Mouse (Mus musculus): ENCODE data around the gene Phf5a. TPM values are rescaled to one million over a fixed set of nuclear protein-coding genes. Genes with fewer than 3 reads are reported as not detected.
A peak's percentile ranks its signal among the peaks of the same experiment; 100 is the strongest.

Gene Phf5a
- polyA plus RNA-seq, 1 experiment, result 67.3 TPM

DNA sequence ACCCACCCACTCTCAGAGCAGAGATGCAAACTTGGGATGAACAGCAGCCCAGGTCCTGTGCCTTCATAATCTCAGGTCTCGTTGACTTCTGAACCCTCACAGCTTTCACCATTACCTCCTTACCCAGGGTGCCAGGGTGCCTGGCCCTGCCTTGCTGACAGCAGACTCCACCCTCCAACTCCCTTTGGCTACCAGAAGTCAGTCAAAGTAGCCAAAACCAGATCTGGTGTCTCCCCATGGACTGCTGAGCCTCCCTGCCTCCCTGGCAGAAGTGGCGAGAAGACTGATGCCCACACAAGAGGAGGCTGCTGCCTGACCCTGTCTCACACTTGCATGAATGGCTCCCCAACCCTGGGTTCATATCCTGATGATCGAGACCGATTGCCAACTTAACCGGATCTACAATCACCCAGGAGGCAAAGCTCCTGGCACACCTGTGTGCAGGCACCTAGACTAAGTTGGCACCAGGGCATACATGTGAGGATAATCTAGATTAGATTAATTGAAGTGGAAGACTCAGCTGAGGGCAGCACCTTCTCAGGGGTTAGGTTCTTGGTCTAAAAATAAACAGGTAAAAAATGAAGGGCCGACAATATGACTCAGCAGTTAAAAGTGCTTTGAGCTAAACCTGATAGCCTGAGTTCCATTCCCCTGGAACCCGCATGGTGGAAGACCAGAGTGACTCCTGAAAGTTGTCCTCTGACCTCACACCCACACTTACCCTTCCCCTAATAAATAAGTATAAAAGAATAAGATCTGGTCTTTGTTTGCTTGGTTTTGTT lies 43.1 kb downstream of the Phf5a start:
- peaks cover 12% of the 10 kb centered on the region for H3K4me1 ChIP-seq (ENCODE audit: control insufficient read depth, insufficient read depth, low read length)
- WGBS, result 54% methylated on average over 7 of the region's 7 CpGs
- no peak overlapping the region for H3K27ac ChIP-seq (ENCODE audit: insufficient read depth, low read length)
- no peak for DNase-seq
- no peaks in the 10 kb centered on the region for H3K27me3 ChIP-seq (ENCODE audit: control insufficient read depth, insufficient read depth, low read length)
- TF ChIP-seq CTCF (IDR thresholded peaks at IDR 0.05; ENCODE audit: borderline replicate concordance, insufficient read depth, low read depth, low read length) (no peak), POLR2A (IDR thresholded peaks at IDR 0.05; ENCODE audit: borderline replicate concordance, insufficient read depth, low read length) (no peak)
- no peak overlapping the region for H3K4me3 ChIP-seq (replicated peaks; ENCODE audit: insufficient read depth, low read depth, low read length)

DNA sequence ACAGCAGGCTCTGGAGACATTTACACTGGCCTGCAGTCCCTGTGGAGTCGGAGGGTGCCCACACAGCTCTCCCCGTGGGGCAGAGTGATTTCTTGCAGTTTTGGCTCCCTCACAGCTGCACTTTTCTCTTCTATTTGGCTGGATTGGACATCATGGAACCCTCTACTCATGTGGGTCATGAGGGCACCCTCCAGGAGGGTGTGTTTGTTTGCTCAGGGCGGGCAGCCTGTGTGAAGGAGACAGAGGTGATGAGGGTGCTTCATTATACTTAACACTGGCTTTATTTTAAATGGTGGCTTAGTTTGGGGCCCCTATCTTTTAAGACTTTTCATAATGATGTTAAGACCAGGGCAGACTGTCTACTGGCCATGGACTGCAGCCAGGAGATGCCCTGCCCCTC lies 46.9 kb downstream of the Phf5a start:
- WGBS, result 81% methylated on average over 3 of the region's 3 CpGs
- no peaks in the 10 kb centered on the region for H3K4me1 ChIP-seq (ENCODE audit: control insufficient read depth, insufficient read depth, low read length)
- H3K27ac ChIP-seq (ENCODE audit: insufficient read depth, low read length), result no peak overlapping the region
- H3K27me3 ChIP-seq (ENCODE audit: control insufficient read depth, insufficient read depth, low read length), result no peaks in the 10 kb centered on the region
- H3K4me3 ChIP-seq (replicated peaks; ENCODE audit: insufficient read depth, low read depth, low read length), result no peak overlapping the region
- DNase-seq, result no peak
- TF ChIP-seq CTCF (IDR thresholded peaks at IDR 0.05; ENCODE audit: borderline replicate concordance, insufficient read depth, low read depth, low read length) (no peak), POLR2A (IDR thresholded peaks at IDR 0.05; ENCODE audit: borderline replicate concordance, insufficient read depth, low read length) (no peak)

DNA sequence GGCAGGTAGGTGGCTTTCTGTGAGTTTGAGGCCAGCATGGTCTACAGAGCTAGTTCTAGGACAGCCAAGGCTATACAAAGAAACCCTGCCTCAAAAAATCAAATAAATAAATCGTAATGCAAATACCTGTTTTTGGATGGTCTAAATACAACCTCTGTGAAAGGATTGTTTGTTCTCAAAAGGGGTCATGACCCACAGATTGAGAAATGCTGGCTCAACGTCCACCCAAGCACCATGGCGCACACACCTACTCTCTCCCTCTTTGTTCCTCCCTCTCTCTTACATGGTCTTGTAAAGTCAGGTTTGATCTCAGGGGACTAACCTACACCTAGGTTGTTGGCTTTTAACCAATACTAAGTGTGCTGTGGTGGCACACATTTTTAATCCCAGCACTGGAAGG lies 49.1 kb downstream of the Phf5a start:
- no peaks in the 10 kb centered on the region for H3K27me3 ChIP-seq (ENCODE audit: control insufficient read depth, insufficient read depth, low read length)
- no peak for DNase-seq
- TF ChIP-seq POLR2A (IDR thresholded peaks at IDR 0.05; ENCODE audit: borderline replicate concordance, insufficient read depth, low read length) (no peak), CTCF (IDR thresholded peaks at IDR 0.05; ENCODE audit: borderline replicate concordance, insufficient read depth, low read depth, low read length) (no peak)

DNA sequence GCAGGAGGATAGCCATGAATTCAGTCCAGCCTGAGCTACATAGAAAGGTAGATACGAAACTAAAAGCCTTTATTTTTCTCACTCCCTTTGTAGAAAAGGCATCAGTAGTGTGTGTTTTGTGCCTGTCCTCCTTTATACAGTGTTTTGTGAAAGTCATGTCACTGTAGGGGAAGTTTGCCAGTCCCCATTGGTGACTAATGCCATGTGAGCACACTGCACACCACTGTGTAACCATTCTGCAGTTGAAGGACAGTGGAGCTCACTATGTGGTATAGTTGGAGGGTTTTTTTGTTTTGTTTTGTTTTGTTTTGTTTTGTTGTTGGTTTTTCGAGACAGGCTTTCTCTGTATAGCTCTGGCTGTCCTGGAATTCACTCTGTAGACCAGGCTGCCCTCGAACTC lies 53.3 kb downstream of the Phf5a start:
- TF ChIP-seq CTCF (IDR thresholded peaks at IDR 0.05; ENCODE audit: borderline replicate concordance, insufficient read depth, low read depth, low read length) (no peak), POLR2A (IDR thresholded peaks at IDR 0.05; ENCODE audit: borderline replicate concordance, insufficient read depth, low read length) (no peak)
- DNase-seq, result no peak
- Histone ChIP-seq H3K4me1 (ENCODE audit: control insufficient read depth, insufficient read depth, low read length) (peaks cover 15% of the 10 kb centered on the region), H3K27me3 (ENCODE audit: control insufficient read depth, insufficient read depth, low read length) (no peaks in the 10 kb centered on the region), H3K27ac (ENCODE audit: insufficient read depth, low read length) (no peak overlapping the region), H3K4me3 (replicated peaks; ENCODE audit: insufficient read depth, low read depth, low read length) (no peak overlapping the region)
- WGBS, result 90% methylated on average over 3 of the region's 3 CpGs

More for the DNA sequence above, 49.1 kb downstream of the Phf5a start:
- Histone ChIP-seq H3K4me3 (replicated peaks; ENCODE audit: insufficient read depth, low read depth, low read length) (no peak overlapping the region), H3K4me1 (ENCODE audit: control insufficient read depth, insufficient read depth, low read length) (no peaks in the 10 kb centered on the region), H3K27ac (ENCODE audit: insufficient read depth, low read length) (no peak overlapping the region)
- WGBS, result 86% methylated on average over 3 of the region's 3 CpGs

DNA sequence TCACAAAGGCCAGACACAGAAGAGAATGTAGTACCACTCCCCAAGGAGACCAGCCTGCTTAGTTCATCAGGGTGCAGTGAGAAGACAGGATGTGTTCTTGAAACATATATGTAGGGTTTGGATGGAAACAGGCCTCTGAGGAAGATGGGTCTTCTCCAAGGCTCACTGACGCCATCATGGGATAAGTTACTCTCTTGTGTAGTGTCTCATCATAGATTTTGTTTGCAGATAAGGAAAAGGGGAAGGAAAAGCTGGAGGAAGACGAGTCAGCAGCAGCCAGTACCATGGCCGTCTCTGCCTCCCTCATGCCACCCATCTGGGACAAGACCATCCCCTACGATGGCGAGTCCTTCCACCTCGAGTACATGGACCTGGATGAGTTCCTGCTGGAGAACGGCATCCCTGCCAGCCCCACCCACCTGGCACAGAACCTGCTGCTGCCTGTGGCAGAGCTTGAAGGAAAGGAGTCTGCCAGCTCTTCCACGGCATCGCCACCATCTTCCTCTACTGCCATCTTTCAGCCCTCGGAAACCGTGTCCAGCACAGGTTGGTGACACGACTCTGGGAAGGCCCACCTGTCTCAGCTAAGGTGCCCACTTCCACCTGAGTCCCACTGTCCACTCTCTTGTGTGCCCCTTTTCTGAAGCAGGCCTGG lies 56.9 kb downstream of the Phf5a start:
- TF ChIP-seq POLR2A (IDR thresholded peaks at IDR 0.05; ENCODE audit: borderline replicate concordance, insufficient read depth, low read length), result 0 out of 2 replicates have a peak, but pooled peaks have one; percentile 11
- no peak for TF ChIP-seq CTCF (IDR thresholded peaks at IDR 0.05; ENCODE audit: borderline replicate concordance, insufficient read depth, low read depth, low read length)

More for the DNA sequence above, 56.9 kb downstream of the Phf5a start:
- Histone ChIP-seq H3K4me1 (ENCODE audit: control insufficient read depth, insufficient read depth, low read length) (peaks cover 22% of the 10 kb centered on the region), H3K27me3 (ENCODE audit: control insufficient read depth, insufficient read depth, low read length) (no peaks in the 10 kb centered on the region), H3K4me3 (replicated peaks; ENCODE audit: insufficient read depth, low read depth, low read length) (no peak overlapping the region), H3K27ac (ENCODE audit: insufficient read depth, low read length) (0 out of 2 replicates have a peak overlapping the region, but pooled peaks have one; percentile 2)
- 16% methylated on average over 12 of the region's 12 CpGs for WGBS
- DNase-seq, result peak; percentile 54 to 62

Other genes starting within 250 kb of the Phf5a start
- 28.0 and 28.9 TPM in 2 replicates for gene L3mbtl2, start 208.0 kb downstream of the Phf5a start, polyA plus RNA-seq (2012; rRNA removed)
- 16.6 and 17.4 TPM in 2 replicates for gene Chadl, start 174.6 kb downstream of the Phf5a start, polyA plus RNA-seq (2012; rRNA removed)
- 67.0 and 72.1 TPM in 2 replicates for gene Zc3h7b, start 126.9 kb downstream of the Phf5a start, polyA plus RNA-seq (2012; rRNA removed)
- 102 and 113 TPM in 2 replicates for gene Rangap1, start 126.4 kb downstream of the Phf5a start, polyA plus RNA-seq (2012; rRNA removed)
- 279 and 288 TPM in 2 replicates for gene Tef, start 69.5 kb downstream of the Phf5a start, polyA plus RNA-seq (2012; rRNA removed)
- gene Tob2, start 13.1 kb downstream of the Phf5a start, polyA plus RNA-seq (2012; rRNA removed), result 36.9 and 51.5 TPM in 2 replicates
- gene Aco2, start 398 bp upstream of the Phf5a start, polyA plus RNA-seq (2012; rRNA removed), result 621 and 638 TPM in 2 replicates
- 50.4 and 51.2 TPM in 2 replicates for gene Polr3h, start 54.3 kb upstream of the Phf5a start, polyA plus RNA-seq (2012; rRNA removed)
- 258 and 264 TPM in 2 replicates for gene Csdc2, start 64.8 kb upstream of the Phf5a start, polyA plus RNA-seq (2012; rRNA removed)
- 249 and 289 TPM in 2 replicates for gene Pmm1, start 89.0 kb upstream of the Phf5a start, polyA plus RNA-seq (2012; rRNA removed)
- gene 1700029P11Rik, start 108.6 kb upstream of the Phf5a start, polyA plus RNA-seq (2012; rRNA removed), result not detected in 2 replicates
- gene Xrcc6, start 115.9 kb upstream of the Phf5a start, polyA plus RNA-seq (2012; rRNA removed), result 35.9 and 37.9 TPM in 2 replicates
- 142 and 156 TPM in 2 replicates for gene Desi1, start 162.0 kb upstream of the Phf5a start, polyA plus RNA-seq (2012; rRNA removed)
- 114 and 124 TPM in 2 replicates for gene Snu13, start 175.7 kb upstream of the Phf5a start, polyA plus RNA-seq (2012; rRNA removed)
- gene 4930407I10Rik, start 187.2 kb upstream of the Phf5a start, polyA plus RNA-seq (2012; rRNA removed), result not detected in 2 replicates
- gene Mei1, start 198.1 kb upstream of the Phf5a start, polyA plus RNA-seq (2012; rRNA removed), result 0.06 and 0.13 TPM in 2 replicates

Data from cerebellum, adult 2 months (tissue).